Mouse (Mus musculus): Measurements from ENCODE around the gene Creb3l4.

Gene Creb3l4

DNA sequence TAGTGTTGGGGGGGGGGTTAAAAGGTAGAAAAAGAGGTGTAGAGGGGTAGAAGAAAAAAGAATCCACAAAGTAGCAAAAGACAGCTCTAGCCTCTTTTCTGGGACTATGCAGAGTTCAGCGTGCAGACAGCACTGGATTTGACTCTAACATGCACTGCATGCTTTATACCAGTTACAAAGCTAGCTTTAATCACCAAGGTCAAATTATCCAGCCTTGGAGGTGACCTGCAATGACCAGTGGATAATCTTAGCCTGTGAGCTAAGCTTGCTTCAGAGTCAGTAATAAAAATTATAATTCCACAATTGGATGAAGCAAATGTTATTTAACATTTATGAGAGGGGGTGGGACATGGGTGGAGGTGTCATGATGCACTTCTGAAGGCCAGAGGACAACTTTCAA is 47.7 kb downstream of the Creb3l4 start:
- DNase-seq (ENCODE audit: extremely low read depth, low read depth), result no peak

DNA sequence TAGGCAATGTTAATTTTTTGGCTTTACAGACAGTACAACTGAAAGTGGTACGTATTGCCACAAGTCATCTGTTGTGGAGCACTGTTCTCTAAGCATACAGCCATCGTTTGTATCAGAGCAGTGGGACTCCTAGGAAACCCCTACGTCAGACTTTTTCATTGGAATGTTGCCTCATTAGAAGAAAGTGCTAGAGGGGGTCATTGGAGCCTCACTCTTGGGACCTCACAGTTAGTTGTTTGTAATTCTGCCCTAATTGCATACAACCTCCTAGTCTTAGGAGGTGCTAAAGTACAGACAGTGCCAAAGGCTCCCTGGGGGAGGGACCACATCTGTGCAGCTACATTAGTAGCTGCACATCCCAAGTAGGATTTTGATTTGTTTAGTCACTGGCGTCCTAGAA is 48.6 kb downstream of the Creb3l4 start:
- DNase-seq (ENCODE audit: extremely low read depth, low read depth), result no peak

DNA sequence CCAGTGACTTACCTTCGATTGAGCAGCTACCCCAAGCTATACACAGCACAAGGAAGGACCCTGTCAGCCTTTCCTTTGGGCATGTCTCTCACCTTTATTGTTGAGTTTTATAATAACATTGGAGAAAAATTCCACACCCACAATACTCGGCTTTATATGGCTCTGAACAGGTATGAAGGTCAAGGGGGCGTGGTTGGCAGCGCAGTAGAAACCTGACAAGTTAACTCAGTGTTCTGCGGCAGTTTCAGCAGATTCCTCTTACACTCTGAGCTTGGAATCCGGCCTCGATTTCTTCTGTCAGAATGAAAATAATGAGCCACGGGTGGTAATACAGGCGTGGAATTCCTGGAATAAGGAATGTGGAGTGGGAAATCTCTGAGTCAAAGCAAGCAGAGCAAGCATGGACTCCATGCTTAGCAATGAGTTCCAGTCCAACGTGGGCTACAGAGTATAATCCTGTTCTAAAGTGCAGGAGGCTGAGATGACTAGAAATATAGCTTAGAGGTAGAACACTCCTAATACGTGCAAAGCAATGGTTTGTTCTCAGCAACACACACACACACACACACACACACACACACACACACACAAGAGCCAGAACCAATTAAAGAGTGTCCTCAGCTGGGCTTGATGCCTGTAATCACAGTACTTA is 52.3 kb downstream of the Creb3l4 start:
- no peak for DNase-seq (ENCODE audit: extremely low read depth, low read depth)

All from MEL-GATA-1-ER (cell line).